Mouse (Mus musculus) lung, postnatal 0 days (tissue): Measurements from ENCODE around the gene Dhx16.

Experiments
- CTCF ChIP-seq: IDR thresholded peaks from 2 replicates; pipeline ENCODE4 v1.5.1; 2016; ENCODE audit warnings: antibody characterized with exemption, mild to moderate bottlenecking
- EP300 ChIP-seq: IDR thresholded peaks from 2 replicates; pipeline ENCODE4 v1.6.1; 2016; ENCODE audit warnings: antibody characterized with exemption, mild to moderate bottlenecking, control low read depth

- TF ChIP-seq CTCF (no peak), EP300 (no peak)
These were observed 18.8 kb upstream of the Dhx16 start for GRCm38 (mm10) chr17:35860831-35861197.
